20 mouse cellular contexts compared by ENCODE assay signal in genomic region chr2:105132300-105132699, GRCm38 (mm10). TPM values are rescaled to one million over a fixed set of nuclear protein-coding genes. Genes with fewer than 3 reads are reported as not detected.
DNase-seq lines count a peak whose midpoint lies in the region; ATAC-seq and TF ChIP-seq lines count a peak whose summit lies in the region.
"Had no signal": no experiment of that assay in that cellular context is flagged by ENCODE, and none has a peak within 500 bp of the region (broad histone marks: within the 10 kb centered on the region; RNA-seq: fewer than 3 reads in every experiment).

No protein-coding gene starts in this region.

- H3K4me2 ChIP-seq in heart, embryonic 14.5 days (ENCODE audit: low read length): peak overlapping the region; percentile 28
- no peak overlapping the region; the same call in 1 of the 2 replicates for H3K4me2 ChIP-seq in lung, embryonic 14.5 days
- H3K4me2 ChIP-seq in limb, embryonic 13.5 days (replicated peaks): no peak overlapping the region
- H3K4me2 ChIP-seq: embryonic facial prominence, embryonic 12.5 days; forebrain, embryonic 15.5 days; limb, embryonic 12.5 days; midbrain, embryonic 12.5 days had no signal

- peak overlapping the region in 1 of 2 experiments; percentile 12; a peak in 2 of 4 replicates for H3K4me3 ChIP-seq in heart, embryonic 14.5 days (ENCODE audit: control insufficient read depth in 1 of 2, insufficient read depth in 1 of 2, low read depth in 1 of 2, low read length in 2 of 2)
- H3K4me3 ChIP-seq in lung, embryonic 14.5 days (ENCODE audit: low read depth, low read length): no peak overlapping the region
- H3K4me3 ChIP-seq in limb, embryonic 13.5 days: 0 out of 2 replicates have a peak overlapping the region, but pooled peaks have one; percentile 3
- H3K4me3 ChIP-seq: embryonic facial prominence, embryonic 12.5 days; forebrain, embryonic 15.5 days; midbrain, embryonic 12.5 days had no signal

- H3K9me3 ChIP-seq in heart, embryonic 14.5 days (ENCODE audit: control insufficient read depth, low read length): no peaks in the 10 kb centered on the region
- no peaks in the 10 kb centered on the region for H3K9me3 ChIP-seq in lung, embryonic 14.5 days (ENCODE audit: low read depth, low read length)
- no peaks in the 10 kb centered on the region for H3K9me3 ChIP-seq in limb, embryonic 13.5 days
- H3K9me3 ChIP-seq: embryonic facial prominence, embryonic 12.5 days; forebrain, embryonic 15.5 days; limb, embryonic 12.5 days; midbrain, embryonic 12.5 days had no signal

- DNase-seq in heart, postnatal 14 days: no peak
- peak; percentile 19 for DNase-seq in lung, embryonic 14.5 days
- DNase-seq in lung, postnatal 14 days: no peak
- peak; percentile 56 for DNase-seq in embryo, embryonic 11 days
- DNase-seq in gastrocnemius, postnatal 36 days: no peak
- DNase-seq in urinary bladder, postnatal 14 days (ENCODE audit: low spot score): no peak
- DNase-seq: cerebellum, adult 2 months; gastrocnemius, postnatal 14 days had no signal

- H3K9ac ChIP-seq in heart, embryonic 14.5 days (ENCODE audit: low read length): 0 out of 2 replicates have a peak overlapping the region, but pooled peaks have one; percentile 38
- H3K9ac ChIP-seq in lung, embryonic 14.5 days: peak overlapping the region; percentile 9; the same call in 1 of the 2 replicates
- H3K9ac ChIP-seq in limb, embryonic 13.5 days: no peak overlapping the region
- H3K9ac ChIP-seq: embryonic facial prominence, embryonic 12.5 days; forebrain, embryonic 15.5 days; limb, embryonic 12.5 days; midbrain, embryonic 12.5 days had no signal

- H3K27me3 ChIP-seq in heart, embryonic 14.5 days (ENCODE audit: control insufficient read depth, insufficient read depth, low read length): peaks cover 87% of the 10 kb centered on the region
- H3K27me3 ChIP-seq in lung, embryonic 14.5 days (ENCODE audit: insufficient read depth, low read length): peaks cover 96% of the 10 kb centered on the region
- H3K27me3 ChIP-seq in limb, embryonic 13.5 days: peaks cover 98% of the 10 kb centered on the region

- WGBS in heart, embryonic 14.5 days: 3% methylated on average over 16 of the region's 17 CpGs
- 2% methylated on average over 17 of the region's 17 CpGs for WGBS in lung, embryonic 14.5 days
- WGBS in limb, embryonic 13.5 days: 0% methylated on average over 17 of the region's 17 CpGs

- H3K4me1 ChIP-seq in heart, embryonic 14.5 days (ENCODE audit: control insufficient read depth in 2 of 2, insufficient read depth in 2 of 2, low read length in 2 of 2): peaks cover 9 to 18% of the 10 kb centered on the region in 2 experiments; a peak in 3 of 4 replicates
- H3K4me1 ChIP-seq in lung, embryonic 14.5 days (ENCODE audit: insufficient read depth): no peaks in the 10 kb centered on the region
- peaks cover 21% of the 10 kb centered on the region for H3K4me1 ChIP-seq in limb, embryonic 13.5 days

- no peaks in the 10 kb centered on the region for H3K36me3 ChIP-seq in heart, embryonic 14.5 days (ENCODE audit: control insufficient read depth, insufficient read depth, low read length)
- no peaks in the 10 kb centered on the region for H3K36me3 ChIP-seq in lung, embryonic 14.5 days (ENCODE audit: insufficient read depth)
- H3K36me3 ChIP-seq in limb, embryonic 13.5 days: no peaks in the 10 kb centered on the region
- H3K36me3 ChIP-seq: embryonic facial prominence, embryonic 12.5 days; forebrain, embryonic 15.5 days; limb, embryonic 12.5 days; midbrain, embryonic 12.5 days had no signal

- ATAC-seq in heart, embryonic 14.5 days (ENCODE audit: insufficient number of reproducible peaks, insufficient read depth, low FRiP score, low read depth): no peak
- ATAC-seq in lung, embryonic 14.5 days (ENCODE audit: insufficient read depth): no peak
- no peak for ATAC-seq in limb, embryonic 13.5 days (ENCODE audit: low FRiP score, low read depth)
- ATAC-seq: forebrain, embryonic 15.5 days; hindbrain, embryonic 16.5 days; lung, postnatal 0 days had no signal

- intact Hi-C loops in heart, postnatal 14 days (cut with DNase I): loop anchor here (5.0 kb wide), 1 partner anchor 45 kb away; no protein-coding TSS in a partner anchor
- intact Hi-C loops in gastrocnemius, postnatal 36 days (cut with DNase I): no loop called here

- TF ChIP-seq CTCF in lung, embryonic 14.5 days (IDR thresholded peaks at IDR 0.05; ENCODE audit: low read depth): no peak

- no peak overlapping the region; a peak in 1 of 4 replicates for H3K27ac ChIP-seq in heart, embryonic 14.5 days (replicated peaks in 1 of 2; ENCODE audit: control insufficient read depth in 1 of 2, insufficient read depth in 1 of 2, low read depth in 2 of 2, low read length in 2 of 2)
- H3K27ac ChIP-seq in lung, embryonic 14.5 days (ENCODE audit: low read depth): no peak overlapping the region
- H3K27ac ChIP-seq in limb, embryonic 13.5 days: no peak overlapping the region
- H3K27ac ChIP-seq: embryonic facial prominence, embryonic 12.5 days; forebrain, embryonic 15.5 days; limb, embryonic 12.5 days; midbrain, embryonic 12.5 days had no signal

RNA-seq across cellular contexts. Expression of gene Wt1, which starts 6.0 kb away (rescaled TPM):
- polyA plus RNA-seq in heart, embryonic 14.5 days (2014; fragmentation: Nextera tagmentation; extraction: Ambion mirVana): 23.1 and 23.6 TPM in 2 replicates
- 10 to 100 TPM; 13.0 to 13.8 TPM for total RNA-seq in heart, postnatal 14 days (2021)
- 8.9 and 9.0 TPM in 2 replicates for polyA plus RNA-seq in lung, embryonic 14.5 days (2014; fragmentation: Nextera tagmentation; extraction: Ambion mirVana)
- 0.64 TPM in 2 replicates for polyA plus RNA-seq in limb, embryonic 13.5 days (2015; fragmentation: Nextera tagmentation; extraction: Ambion mirVana)
- total RNA-seq in gastrocnemius, postnatal 36 days (2021): under 1 TPM in 1 of 2 experiments, not detected in 1; 0.15 TPM
- total RNA-seq: gastrocnemius, postnatal 14 days had no signal
- polyA plus RNA-seq: C2C12; cerebellum, adult 2 months; forebrain, embryonic 15.5 days had no signal

RNA-seq across cellular contexts. Expression of gene Gm11060, which starts 40.5 kb away (rescaled TPM):
- not detected in 2 replicates for polyA plus RNA-seq in heart, embryonic 14.5 days (2014; fragmentation: Nextera tagmentation; extraction: Ambion mirVana)
- total RNA-seq in heart, postnatal 14 days (2021): not detected
- polyA plus RNA-seq in lung, embryonic 14.5 days (2014; fragmentation: Nextera tagmentation; extraction: Ambion mirVana): not detected in 2 replicates
- not detected in 2 replicates for polyA plus RNA-seq in limb, embryonic 13.5 days (2015; fragmentation: Nextera tagmentation; extraction: Ambion mirVana)
- total RNA-seq in gastrocnemius, postnatal 36 days (2021): not detected
- total RNA-seq: gastrocnemius, postnatal 14 days; layer of hippocampus, postnatal 25 days had no signal
- polyA plus RNA-seq: C2C12; cerebellum, adult 2 months; embryonic facial prominence, embryonic 12.5 days; forebrain, embryonic 15.5 days; hindbrain, embryonic 16.5 days; limb, embryonic 12.5 days; lung, postnatal 0 days; midbrain, embryonic 12.5 days; neural tube, embryonic 14.5 days; thymus, postnatal 0 days had no signal

Comparison
In these comparisons a context has a peak if more than half of its experiments do, and no peak if none do; other contexts are left out.
1. DNase-seq: peak in lung, embryonic 14.5 days (single experiment) and embryo, embryonic 11 days (single experiment); none in heart, postnatal 14 days (0 of 2), lung, postnatal 14 days (single experiment), gastrocnemius, postnatal 36 days (0 of 2) and urinary bladder, postnatal 14 days (single experiment).